Mouse (Mus musculus) forebrain, embryonic 10.5 days (tissue): Measurements from ENCODE around the gene Dtd1. TPM values are rescaled to one million over a fixed set of nuclear protein-coding genes. Genes with fewer than 3 reads are reported as not detected.

Experiments
- DNase-seq: peaks from one replicate; pipeline ENCODE4 v3.0.0-alpha.2; 2017; ENCODE audit warnings: low spot score; ENCODE audit errors: extremely low spot score
- H3K27ac ChIP-seq: fragments of 300-500 bp; sonication (generic); 2 replicates; pipeline ENCODE4 v1.5.1; 2016; ENCODE audit warnings: mild to moderate bottlenecking
- H3K27me3 ChIP-seq: fragments of 300-500 bp; sonication (generic); 2 replicates; pipeline ENCODE4 v1.6.1; 2016; ENCODE audit warnings: mild to moderate bottlenecking; ENCODE audit not compliant: poor library complexity, severe bottlenecking
- H3K36me3 ChIP-seq: fragments of 300-500 bp; sonication (generic); replicated peaks from 2 replicates; pipeline ENCODE4 v1.6.1; 2016; ENCODE audit warnings: mild to moderate bottlenecking, moderate library complexity
- H3K4me1 ChIP-seq: fragments of 300-500 bp; sonication (generic); 2 replicates; pipeline ENCODE4 v1.6.1; 2016
- H3K4me3 ChIP-seq: fragments of 300-500 bp; sonication (generic); 2 replicates; pipeline ENCODE4 v1.5.1; 2016; ENCODE audit warnings: mild to moderate bottlenecking, moderate library complexity
- H3K9me3 ChIP-seq: fragments of 300-500 bp; sonication (generic); 2 replicates; pipeline ENCODE4 v1.6.1; 2016; ENCODE audit warnings: mild to moderate bottlenecking, moderate library complexity
- WGBS: fragments of 180-500 bp; shearing (Covaris S2); methylation state at CpG from one replicate; pipeline ENCODE4 v1.1.7; 2016; 5-methylcytosine and 5-hydroxymethylcytosine counted together
- polyA plus RNA-seq: library from polyadenylated mRNA; unstranded; fragments of >200 nt; fragmentation: Nextera tagmentation; extraction: Ambion mirVana; gene quantifications from 2 replicates; pipeline ENCODE4 v1.2.1, GENCODE M21; 2016

Dtd1 gene
- polyA plus RNA-seq, 1 experiment from 2014 or later: 37.7 TPM

GRCm38 (mm10) chr2:144647151-144647550, 47.5 kb downstream of the Dtd1 start:
- no peaks in the 10 kb centered on the region for H3K9me3 ChIP-seq
- no peak for DNase-seq
- H3K36me3 ChIP-seq: no peaks in the 10 kb centered on the region
- H3K4me3 ChIP-seq: no peak overlapping the region
- no peaks in the 10 kb centered on the region for H3K27me3 ChIP-seq
- WGBS: 93% methylated on average over 4 of the region's 4 CpGs
- H3K27ac ChIP-seq: no peak overlapping the region
- H3K4me1 ChIP-seq: peaks cover 7% of the 10 kb centered on the region

GRCm38 (mm10) chr2:144649960-144650359, 50.3 kb downstream of the Dtd1 start:
- DNase-seq: no peak
- no peaks in the 10 kb centered on the region for H3K27me3 ChIP-seq
- WGBS: 100% methylated on average over 1 of the region's 1 CpGs
- H3K4me1 ChIP-seq: peaks cover 7% of the 10 kb centered on the region
- H3K27ac ChIP-seq: no peak overlapping the region
- H3K36me3 ChIP-seq: no peaks in the 10 kb centered on the region
- no peaks in the 10 kb centered on the region for H3K9me3 ChIP-seq
- no peak overlapping the region for H3K4me3 ChIP-seq

- DNase-seq: no peak
- H3K27ac ChIP-seq: no peak overlapping the region
- H3K4me3 ChIP-seq: no peak overlapping the region
- no peaks in the 10 kb centered on the region for H3K27me3 ChIP-seq
- no peaks in the 10 kb centered on the region for H3K36me3 ChIP-seq
- 96% methylated on average over 4 of the region's 4 CpGs for WGBS
- no peaks in the 10 kb centered on the region for H3K9me3 ChIP-seq
- H3K4me1 ChIP-seq: no peaks in the 10 kb centered on the region
These were observed 53.1 kb downstream of the Dtd1 start for GRCm38 (mm10) chr2:144652841-144653240.

- no peak overlapping the region for H3K27ac ChIP-seq
- no peak overlapping the region for H3K4me3 ChIP-seq
- 92% methylated on average over 3 of the region's 3 CpGs for WGBS
- H3K27me3 ChIP-seq: no peaks in the 10 kb centered on the region
- H3K36me3 ChIP-seq: no peaks in the 10 kb centered on the region
- DNase-seq: no peak
- H3K4me1 ChIP-seq: no peaks in the 10 kb centered on the region
- no peaks in the 10 kb centered on the region for H3K9me3 ChIP-seq
These were observed 55.6 kb downstream of the Dtd1 start for GRCm38 (mm10) chr2:144655307-144655706.

GRCm38 (mm10) chr2:144668507-144668906, 68.8 kb downstream of the Dtd1 start:
- 93% methylated on average over 4 of the region's 4 CpGs for WGBS
- no peaks in the 10 kb centered on the region for H3K9me3 ChIP-seq
- H3K36me3 ChIP-seq: no peaks in the 10 kb centered on the region
- no peaks in the 10 kb centered on the region for H3K4me1 ChIP-seq
- no peak for DNase-seq
- no peak overlapping the region for H3K4me3 ChIP-seq
- H3K27me3 ChIP-seq: no peaks in the 10 kb centered on the region
- H3K27ac ChIP-seq: no peak overlapping the region

- Histone ChIP-seq H3K27ac (no peak overlapping the region), H3K36me3 (no peaks in the 10 kb centered on the region), H3K4me1 (no peaks in the 10 kb centered on the region), H3K4me3 (no peak overlapping the region), H3K9me3 (no peaks in the 10 kb centered on the region), H3K27me3 (no peaks in the 10 kb centered on the region)
- 96% methylated on average over 5 of the region's 5 CpGs for WGBS
- no peak for DNase-seq
These were observed 70.7 kb downstream of the Dtd1 start for GRCm38 (mm10) chr2:144670289-144670930.

- Histone ChIP-seq H3K27me3 (no peaks in the 10 kb centered on the region), H3K9me3 (no peaks in the 10 kb centered on the region), H3K4me3 (no peak overlapping the region), H3K4me1 (peaks cover 9% of the 10 kb centered on the region), H3K36me3 (no peaks in the 10 kb centered on the region), H3K27ac (no peak overlapping the region)
- DNase-seq: no peak
- WGBS: 84% methylated on average over 5 of the region's 5 CpGs
These were observed 72.7 kb downstream of the Dtd1 start for GRCm38 (mm10) chr2:144672397-144672796.

GRCm38 (mm10) chr2:144676546-144677228, 77.0 kb downstream of the Dtd1 start:
- Histone ChIP-seq H3K36me3 (no peaks in the 10 kb centered on the region), H3K4me1 (peaks cover 32% of the 10 kb centered on the region), H3K27me3 (no peaks in the 10 kb centered on the region), H3K9me3 (no peaks in the 10 kb centered on the region), H3K4me3 (no peak overlapping the region), H3K27ac (peak overlapping the region; percentile 4; the same call in 1 of the 2 replicates)
- WGBS: 73% methylated on average over 13 of the region's 13 CpGs
- DNase-seq: no peak

GRCm38 (mm10) chr2:144677229-144677571, 77.5 kb downstream of the Dtd1 start:
- Histone ChIP-seq H3K27me3 (no peaks in the 10 kb centered on the region), H3K36me3 (no peaks in the 10 kb centered on the region), H3K9me3 (no peaks in the 10 kb centered on the region), H3K27ac (peak overlapping the region; percentile 4; the same call in 1 of the 2 replicates), H3K4me3 (no peak overlapping the region), H3K4me1 (peaks cover 32% of the 10 kb centered on the region)
- no peak for DNase-seq
- WGBS: 78% methylated on average over 2 of the region's 2 CpGs

- Histone ChIP-seq H3K27me3 (no peaks in the 10 kb centered on the region), H3K4me3 (no peak overlapping the region), H3K9me3 (no peaks in the 10 kb centered on the region), H3K36me3 (no peaks in the 10 kb centered on the region), H3K27ac (no peak overlapping the region), H3K4me1 (peaks cover 32% of the 10 kb centered on the region)
- 85% methylated on average over 6 of the region's 6 CpGs for WGBS
- no peak for DNase-seq
These were observed 79.1 kb downstream of the Dtd1 start for GRCm38 (mm10) chr2:144678779-144679178.

GRCm38 (mm10) chr2:144679394-144679793, 79.7 kb downstream of the Dtd1 start:
- Histone ChIP-seq H3K27ac (no peak overlapping the region), H3K9me3 (no peaks in the 10 kb centered on the region), H3K4me3 (no peak overlapping the region), H3K36me3 (no peaks in the 10 kb centered on the region), H3K27me3 (no peaks in the 10 kb centered on the region), H3K4me1 (peaks cover 32% of the 10 kb centered on the region)
- no peak for DNase-seq
- WGBS: 89% methylated on average over 3 of the region's 3 CpGs

- no peaks in the 10 kb centered on the region for H3K9me3 ChIP-seq
- H3K27me3 ChIP-seq: no peaks in the 10 kb centered on the region
- H3K4me3 ChIP-seq: no peak overlapping the region
- no peak for DNase-seq
- WGBS: 83% methylated on average over 8 of the region's 8 CpGs
- H3K4me1 ChIP-seq: no peaks in the 10 kb centered on the region
- H3K27ac ChIP-seq: no peak overlapping the region
- H3K36me3 ChIP-seq: no peaks in the 10 kb centered on the region
These were observed 92.6 kb downstream of the Dtd1 start for GRCm38 (mm10) chr2:144692219-144692732.

GRCm38 (mm10) chr2:144692777-144693176, 93.1 kb downstream of the Dtd1 start:
- Histone ChIP-seq H3K4me1 (no peaks in the 10 kb centered on the region), H3K27me3 (no peaks in the 10 kb centered on the region), H3K36me3 (no peaks in the 10 kb centered on the region), H3K9me3 (no peaks in the 10 kb centered on the region), H3K27ac (no peak overlapping the region), H3K4me3 (no peak overlapping the region)
- DNase-seq: no peak
- WGBS: 94% methylated on average over 2 of the region's 2 CpGs
